Mouse (Mus musculus) olfactory bulb, adult 2 months (tissue): ENCODE measurements around the gene Gm17067.
"Not testable (repeated sequence)": the region's sequence is repeated elsewhere in the genome, so short reads cannot be mapped to it uniquely, and the experiment has no call there.

Source experiments
- CTCF ChIP-seq: fragments of 200-500 bp; IDR thresholded peaks from 2 replicates; pipeline ENCODE4 v1.5.1; 2012; ENCODE audit warnings: low read depth, mild to moderate bottlenecking, low read length, moderate library complexity; ENCODE audit not compliant: insufficient read depth
- POLR2A ChIP-seq: fragments of 200-500 bp; IDR thresholded peaks from 2 replicates; pipeline ENCODE4 v1.6.1; 2012; ENCODE audit warnings: mild to moderate bottlenecking, low read depth, low read length, moderate library complexity; ENCODE audit not compliant: insufficient read depth

GRCm38 (mm10) chr7:42660140-42660539, 66.7 kb downstream of the Gm17067 start:
- not testable (repeated sequence) for TF ChIP-seq CTCF, POLR2A
